Mouse (Mus musculus) liver, embryonic 14.5 days (tissue): ENCODE measurements around the gene Galr2. TPM values are rescaled to one million over a fixed set of nuclear protein-coding genes. Genes with fewer than 3 reads are reported as not detected.

ENCODE experiments used
- ATAC-seq: fragments of 200-750 bp; cut with Nextera tagmentation; 2 replicates; pipeline ENCODE4 v1.8.0; 2017; ENCODE audit warnings: moderate number of reproducible peaks, mild to moderate bottlenecking, moderate library complexity; ENCODE audit not compliant: insufficient read depth
- DNase-seq, 3 experiments: peaks; one replicate each; pipeline ENCODE4 v3.0.0-alpha.2; 2012 to 2013; ENCODE audit warnings: low read depth in 3 of 3, low spot score in 3 of 3
- H3K27ac ChIP-seq: fragments of 300-500 bp; sonication (generic); 2 replicates; pipeline ENCODE4 v1.5.1; 2014; ENCODE audit warnings: moderate library complexity, mild to moderate bottlenecking, control low read depth, inconsistent platforms
- H3K27me3 ChIP-seq: fragments of 300-500 bp; sonication (generic); 2 replicates; pipeline ENCODE4 v1.6.1; 2014; ENCODE audit warnings: mild to moderate bottlenecking, low read length, moderate library complexity; ENCODE audit not compliant: control insufficient read depth, insufficient read depth
- H3K36me3 ChIP-seq: fragments of 300-500 bp; sonication (generic); replicated peaks from 2 replicates; pipeline ENCODE4 v1.6.1; 2014; ENCODE audit warnings: low read depth; ENCODE audit not compliant: control insufficient read depth, insufficient read depth
- H3K4me1 ChIP-seq, 2 experiments: fragments of 200-500 bp in 1 of 2; fragments of 300-500 bp in 1 of 2; sonication (generic) in 1 of 2; replicated peaks; 2 replicates each; pipeline ENCODE4 v1.6.1; 2012 to 2014; ENCODE audit warnings: antibody characterized with exemption in 1 of 2, inconsistent platforms in 1 of 2, low read length in 1 of 2; ENCODE audit not compliant: control insufficient read depth in 2 of 2, insufficient read depth in 2 of 2
- H3K4me2 ChIP-seq: fragments of 300-500 bp; sonication (generic); 2 replicates; pipeline ENCODE4 v1.6.1; 2014; ENCODE audit warnings: low read depth, mild to moderate bottlenecking, control low read depth, moderate library complexity
- H3K4me3 ChIP-seq, 2 experiments: fragments of 200-500 bp in 1 of 2; fragments of 300-500 bp in 1 of 2; sonication (generic) in 1 of 2; 2 replicates each; pipeline ENCODE4 v1.5.1; 2012 to 2014; ENCODE audit warnings: low read depth in 2 of 2, low read length in 2 of 2, mild to moderate bottlenecking in 2 of 2, control low read depth in 1 of 2, inconsistent platforms in 1 of 2, moderate library complexity in 1 of 2; ENCODE audit not compliant: insufficient read depth in 1 of 2
- H3K9ac ChIP-seq: fragments of 300-500 bp; sonication (generic); replicated peaks from 2 replicates; pipeline ENCODE4 v1.6.1; 2014; ENCODE audit warnings: mild to moderate bottlenecking, control low read depth, moderate library complexity
- H3K9me3 ChIP-seq: fragments of 300-500 bp; sonication (generic); 2 replicates; pipeline ENCODE4 v1.6.1; 2016; ENCODE audit warnings: low read length, mixed read lengths; ENCODE audit not compliant: control insufficient read depth
- CTCF ChIP-seq: IDR thresholded peaks from 2 replicates; pipeline ENCODE4 v1.5.1; 2016; ENCODE audit warnings: antibody characterized with exemption, low read depth, control low read depth
- EP300 ChIP-seq: IDR thresholded peaks from 2 replicates; pipeline ENCODE4 v1.6.1; 2016; ENCODE audit warnings: antibody characterized with exemption, low read depth
- WGBS: fragments of 180-500 bp; shearing (Covaris S2); extraction: QIAGEN DNeasy Blood & Tissue Kit; methylation state at CpG from one replicate; pipeline ENCODE4 v1.1.7; 2014; ENCODE audit not compliant: insufficient replicate concordance; 5-methylcytosine and 5-hydroxymethylcytosine counted together
- polyA plus RNA-seq, 2 experiments: library from polyadenylated mRNA; depleted of rRNA in 1 of 2; stranded (reverse) in 1 of 2; unstranded in 1 of 2; fragments of >200 nt; fragmentation: Nextera tagmentation in 1 of 2; extraction: Ambion mirVana in 1 of 2; gene quantifications; 2 replicates each; pipeline versions ENCODE4 v1.2.1 to v1.2.3; 2012 to 2014

Gene Galr2
- polyA plus RNA-seq, 2 experiments, result 0.02 TPM; not detected in 1

DNA sequence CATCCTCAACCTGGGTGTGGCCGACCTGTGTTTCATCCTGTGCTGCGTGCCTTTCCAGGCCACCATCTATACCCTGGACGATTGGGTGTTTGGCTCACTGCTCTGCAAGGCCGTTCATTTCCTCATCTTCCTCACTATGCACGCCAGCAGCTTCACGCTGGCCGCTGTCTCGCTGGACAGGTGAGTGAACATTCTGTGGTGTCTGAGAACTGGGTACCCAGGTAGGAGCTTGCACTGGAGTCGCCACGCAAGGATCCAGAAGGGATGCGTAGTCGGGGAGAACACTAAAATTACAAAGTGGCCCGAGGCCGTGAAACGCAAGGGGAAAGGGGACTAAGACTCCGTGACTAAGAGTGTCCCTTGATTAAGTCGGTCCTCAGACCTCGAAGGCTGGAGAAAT is 932 bp downstream of the Galr2 start:
- H3K4me3 ChIP-seq, result no peak overlapping the region
- no peak for DNase-seq

DNA sequence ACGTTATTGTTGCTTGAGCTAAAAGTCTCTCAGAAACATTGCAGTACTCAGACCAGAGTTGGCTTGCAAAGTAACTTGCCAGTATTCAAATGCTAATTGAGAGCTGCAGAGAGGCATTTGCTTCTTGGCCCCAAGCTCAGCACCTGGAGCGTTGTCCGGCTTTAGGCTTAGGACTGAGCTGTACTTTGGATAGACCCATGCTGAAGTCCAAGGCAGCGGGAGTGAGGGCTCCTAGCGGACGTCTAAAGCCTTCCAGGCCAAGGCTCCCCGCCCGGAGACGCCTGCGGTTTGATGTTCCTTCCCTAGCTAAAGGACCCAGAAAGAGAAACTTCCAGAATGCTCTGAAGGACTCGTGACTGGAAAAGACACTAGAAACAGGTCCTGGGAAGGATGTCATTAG is 1.4 kb downstream of the Galr2 start:
- Histone ChIP-seq H3K4me3 (no peak overlapping the region), H3K36me3 (no peaks in the 10 kb centered on the region), H3K4me1 (no peaks in the 10 kb centered on the region), H3K27me3 (peaks cover 43% of the 10 kb centered on the region), H3K4me2 (no peak overlapping the region), H3K27ac (no peak overlapping the region), H3K9ac (no peak overlapping the region), H3K9me3 (no peaks in the 10 kb centered on the region)
- DNase-seq (no peak), ATAC-seq (no peak)
- WGBS, result under 1% methylated on average over 11 of the region's 11 CpGs
- TF ChIP-seq EP300, result no peak
- no peak for TF ChIP-seq CTCF

More for the DNA sequence above, 932 bp downstream of the Galr2 start:
- peak overlapping the region; percentile 2; the same call in 1 of the 2 replicates for H3K4me2 ChIP-seq
- no peak overlapping the region for H3K9ac ChIP-seq
- peaks cover 43% of the 10 kb centered on the region for H3K27me3 ChIP-seq
- H3K36me3 ChIP-seq, result no peaks in the 10 kb centered on the region
- ATAC-seq, result no peak
- 6% methylated on average over 18 of the region's 18 CpGs for WGBS
- H3K27ac ChIP-seq, result no peak overlapping the region
- H3K9me3 ChIP-seq, result no peaks in the 10 kb centered on the region
- TF ChIP-seq EP300 (no peak), CTCF (no peak)
- H3K4me1 ChIP-seq, result no peaks in the 10 kb centered on the region

DNA sequence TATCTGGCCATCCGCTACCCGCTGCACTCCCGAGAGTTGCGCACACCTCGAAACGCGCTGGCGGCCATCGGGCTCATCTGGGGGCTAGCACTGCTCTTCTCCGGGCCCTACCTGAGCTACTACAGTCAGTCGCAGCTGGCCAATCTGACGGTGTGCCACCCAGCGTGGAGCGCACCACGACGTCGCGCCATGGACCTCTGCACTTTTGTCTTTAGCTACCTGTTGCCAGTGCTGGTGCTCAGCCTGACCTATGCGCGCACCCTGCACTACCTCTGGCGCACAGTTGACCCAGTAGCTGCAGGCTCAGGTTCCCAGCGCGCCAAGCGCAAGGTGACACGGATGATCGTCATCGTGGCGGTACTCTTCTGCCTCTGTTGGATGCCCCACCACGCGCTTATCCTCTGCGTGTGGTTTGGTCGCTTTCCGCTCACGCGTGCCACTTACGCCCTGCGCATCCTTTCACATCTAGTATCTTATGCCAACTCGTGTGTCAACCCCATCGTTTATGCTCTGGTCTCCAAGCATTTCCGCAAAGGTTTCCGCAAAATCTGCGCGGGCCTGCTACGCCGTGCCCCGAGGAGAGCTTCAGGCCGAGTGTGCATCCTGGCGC is 2.3 kb downstream of the Galr2 start:
- Histone ChIP-seq H3K27me3 (peaks cover 43% of the 10 kb centered on the region), H3K4me1 (no peaks in the 10 kb centered on the region)
- TF ChIP-seq EP300 (no peak), CTCF (no peak)

DNA sequence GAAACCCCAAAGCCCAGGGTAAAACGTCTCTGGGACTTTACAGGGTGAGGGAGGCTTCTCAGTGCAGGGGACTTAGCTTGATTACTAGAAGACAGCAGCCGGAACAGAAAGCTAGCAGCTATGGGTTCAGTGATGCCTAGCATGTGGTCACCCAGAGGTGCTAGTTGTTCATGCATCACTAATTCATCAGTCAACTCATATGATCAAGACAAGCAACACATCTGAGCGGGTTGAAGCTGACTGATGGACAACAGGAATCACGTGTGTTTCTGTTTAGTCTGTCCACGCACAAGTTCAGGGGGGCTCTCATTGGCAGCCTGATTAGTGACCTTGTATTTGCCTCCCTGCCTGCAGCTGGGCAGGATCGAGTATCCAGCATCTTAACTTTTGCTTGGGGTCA is 3.2 kb downstream of the Galr2 start:
- 43% methylated on average over 6 of the region's 6 CpGs for WGBS
- peaks cover 43% of the 10 kb centered on the region for H3K27me3 ChIP-seq
- no peak for TF ChIP-seq CTCF
- TF ChIP-seq EP300, result no peak

More for the DNA sequence above, 2.3 kb downstream of the Galr2 start:
- no peak overlapping the region for H3K4me2 ChIP-seq
- WGBS, result 12% methylated on average over 48 of the region's 48 CpGs
- no peak overlapping the region for H3K4me3 ChIP-seq
- H3K9ac ChIP-seq, result no peak overlapping the region
- ATAC-seq (no peak), DNase-seq (no peak)
- no peaks in the 10 kb centered on the region for H3K9me3 ChIP-seq
- H3K36me3 ChIP-seq, result no peaks in the 10 kb centered on the region
- H3K27ac ChIP-seq, result no peak overlapping the region

DNA sequence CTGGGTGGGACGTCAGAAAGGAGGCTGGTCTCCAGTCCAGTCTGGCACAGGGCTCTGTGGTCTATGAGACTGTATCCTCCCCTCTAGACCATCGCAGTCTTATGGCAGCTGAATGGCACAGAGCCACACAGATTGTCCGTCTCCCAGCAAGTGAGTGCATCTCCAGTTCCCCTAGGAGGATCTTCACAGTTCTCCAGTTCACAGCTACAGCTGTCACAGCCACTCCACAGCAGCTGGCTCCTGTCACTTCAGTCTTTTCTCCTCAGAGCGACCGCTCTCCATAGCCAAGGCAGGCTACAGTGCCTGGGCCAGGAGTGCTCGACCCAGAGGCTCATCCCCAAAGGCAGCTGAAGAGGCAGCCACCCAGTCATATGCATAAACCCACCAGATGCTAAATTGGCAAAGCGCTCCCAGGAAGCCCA is 5.0 kb downstream of the Galr2 start:
- ATAC-seq, result no peak
- Histone ChIP-seq H3K36me3 (peaks cover 5% of the 10 kb centered on the region; the same call in 1 of the 2 replicates), H3K9ac (no peak overlapping the region), H3K4me3 (no peak overlapping the region), H3K27ac (no peak overlapping the region), H3K4me2 (no peak overlapping the region), H3K4me1 (no peaks in the 10 kb centered on the region), H3K9me3 (no peaks in the 10 kb centered on the region), H3K27me3 (peaks cover 37% of the 10 kb centered on the region)
- no peak for DNase-seq
- no peak for TF ChIP-seq CTCF
- TF ChIP-seq EP300, result no peak
- WGBS, result 61% methylated on average over 7 of the region's 7 CpGs

More for the DNA sequence above, 3.2 kb downstream of the Galr2 start:
- H3K9ac ChIP-seq, result no peak overlapping the region
- H3K4me1 ChIP-seq, result no peaks in the 10 kb centered on the region
- no peaks in the 10 kb centered on the region for H3K9me3 ChIP-seq
- ATAC-seq (no peak), DNase-seq (no peak)
- no peak overlapping the region for H3K4me2 ChIP-seq
- H3K27ac ChIP-seq, result no peak overlapping the region
- peaks cover 3% of the 10 kb centered on the region; the same call in 1 of the 2 replicates for H3K36me3 ChIP-seq
- H3K4me3 ChIP-seq, result no peak overlapping the region
